Mouse (Mus musculus) intestine, postnatal 0 days (tissue): ENCODE data around the gene Dnah17. TPM values are rescaled to one million over a fixed set of nuclear protein-coding genes. Genes with fewer than 3 reads are reported as not detected.
A peak's percentile ranks its signal among the peaks of the same experiment; 100 is the strongest.

Experiments
- ATAC-seq: fragments of 200-750 bp; cut with Nextera tagmentation; 2 replicates; pipeline ENCODE4 v1.8.0; 2017; ENCODE audit warnings: mild to moderate bottlenecking, moderate TSS enrichment, moderate library complexity
- H3K27ac ChIP-seq: fragments of 300-500 bp; sonication (generic); 2 replicates; pipeline ENCODE4 v1.5.1; 2014; ENCODE audit warnings: mild to moderate bottlenecking, low read depth, low read length, moderate library complexity
- H3K27me3 ChIP-seq: fragments of 300-500 bp; sonication (generic); replicated peaks from 2 replicates; pipeline ENCODE4 v1.6.1; 2014; ENCODE audit warnings: low read length, mixed read lengths; ENCODE audit not compliant: control insufficient read depth, insufficient read depth
- H3K36me3 ChIP-seq: fragments of 300-500 bp; sonication (generic); 2 replicates; pipeline ENCODE4 v1.6.1; 2014; ENCODE audit warnings: mild to moderate bottlenecking, moderate library complexity; ENCODE audit not compliant: control insufficient read depth, insufficient read depth
- H3K4me1 ChIP-seq: fragments of 300-500 bp; sonication (generic); replicated peaks from 2 replicates; pipeline ENCODE4 v1.6.1; 2014; ENCODE audit warnings: antibody characterized with exemption, low read length, mixed read lengths; ENCODE audit not compliant: control insufficient read depth, insufficient read depth
- H3K4me2 ChIP-seq: fragments of 300-500 bp; sonication (generic); replicated peaks from 2 replicates; pipeline ENCODE4 v1.6.1; 2014; ENCODE audit warnings: low read depth, mild to moderate bottlenecking, moderate library complexity
- H3K4me3 ChIP-seq: fragments of 300-500 bp; sonication (generic); 2 replicates; pipeline ENCODE4 v1.5.1; 2014; ENCODE audit warnings: low read depth, low read length
- H3K9ac ChIP-seq: fragments of 300-500 bp; sonication (generic); 2 replicates; pipeline ENCODE4 v1.6.1; 2014; ENCODE audit warnings: mild to moderate bottlenecking, low read depth, low read length
- H3K9me3 ChIP-seq: fragments of 300-500 bp; sonication (generic); 2 replicates; pipeline ENCODE4 v1.6.1; 2016; ENCODE audit warnings: mixed run types; ENCODE audit not compliant: control insufficient read depth
- CTCF ChIP-seq: sonication (generic); IDR thresholded peaks from 2 replicates; pipeline ENCODE4 v1.5.1; 2016; ENCODE audit warnings: low read depth, mild to moderate bottlenecking, control low read depth, antibody characterized with exemption, moderate library complexity
- WGBS: fragments of 180-500 bp; shearing (Covaris S2); extraction: QIAGEN DNeasy Blood & Tissue Kit; methylation state at CpG from one replicate; pipeline ENCODE4 v1.1.7; 2014; 5-methylcytosine and 5-hydroxymethylcytosine counted together
- polyA plus RNA-seq: library from polyadenylated mRNA; unstranded; fragments of >200 nt; fragmentation: Nextera tagmentation; extraction: Ambion mirVana; gene quantifications from 2 replicates; pipeline ENCODE4 v1.2.1, GENCODE M21; 2015

The Dnah17 gene
- polyA plus RNA-seq, 1 experiment from 2014 or later: 0.03 TPM

DNA sequence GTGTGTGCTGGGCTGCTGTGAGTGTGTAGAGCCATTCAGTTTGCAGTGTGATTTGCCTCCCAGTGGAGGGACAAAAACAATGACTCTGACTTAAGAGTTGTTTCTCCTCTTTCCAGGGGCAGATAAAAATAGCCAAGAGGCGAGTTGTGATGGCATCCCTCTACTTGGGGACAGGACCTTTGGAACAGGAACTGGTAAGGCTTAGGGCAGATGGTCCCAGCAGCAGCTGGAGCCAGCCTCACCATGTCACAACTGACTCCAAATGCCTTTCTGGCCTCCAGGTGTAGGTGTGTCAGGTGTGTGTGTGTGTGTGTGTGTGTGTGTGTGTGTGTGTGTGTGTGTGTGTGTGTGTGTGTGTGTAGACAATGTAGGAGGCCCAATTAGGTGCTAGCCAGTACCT lies 130.4 kb downstream of the Dnah17 start:
- 45% methylated on average over 1 of the region's 1 CpGs for WGBS

DNA sequence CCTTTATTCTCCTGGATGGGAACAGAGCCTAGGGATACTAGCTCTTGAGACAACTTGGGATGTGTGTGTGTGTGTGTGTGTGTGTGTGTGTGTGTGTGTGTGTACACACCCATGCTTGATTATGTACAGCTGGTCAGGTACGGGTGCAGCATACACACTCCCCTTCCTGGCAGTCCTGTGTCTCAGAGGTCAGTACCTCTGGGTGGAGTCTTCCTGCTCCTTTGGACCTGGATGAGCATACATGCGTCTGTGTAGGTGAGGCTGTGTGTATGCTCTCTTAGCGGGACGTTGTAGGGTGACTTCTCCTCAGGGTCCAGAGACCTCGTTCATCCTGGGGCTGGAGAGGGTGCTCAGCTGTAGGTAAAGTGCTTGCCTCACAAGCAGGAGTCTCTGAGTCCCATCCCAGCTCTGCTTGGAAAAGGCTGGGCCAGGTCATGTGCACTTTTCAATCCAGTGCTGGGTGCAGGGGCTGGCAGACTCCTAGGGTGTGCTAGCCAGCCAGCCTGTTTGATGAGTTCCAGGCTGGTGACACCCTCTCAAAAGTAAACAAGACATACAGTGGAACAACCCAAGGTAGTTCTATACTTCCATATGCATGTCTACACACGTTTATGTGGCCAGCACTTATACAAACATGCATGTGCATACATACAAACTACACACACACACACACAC lies 131.0 kb downstream of the Dnah17 start:
- peaks cover 14% of the 10 kb centered on the region for H3K4me1 ChIP-seq
- peak overlapping the region; percentile 54 for H3K27ac ChIP-seq
- peaks cover 52% of the 10 kb centered on the region for H3K36me3 ChIP-seq
- WGBS: 31% methylated on average over 6 of the region's 6 CpGs
- TF ChIP-seq CTCF: no peak
- no peak overlapping the region for H3K4me2 ChIP-seq
- H3K9ac ChIP-seq: no peak overlapping the region
- no peaks in the 10 kb centered on the region for H3K27me3 ChIP-seq
- no peaks in the 10 kb centered on the region for H3K9me3 ChIP-seq
- no peak overlapping the region for H3K4me3 ChIP-seq
- peak; percentile 53; the same call in 1 of the 2 replicates for ATAC-seq

More for the DNA sequence above, 130.4 kb downstream of the Dnah17 start:
- no peaks in the 10 kb centered on the region for H3K27me3 ChIP-seq
- no peak for ATAC-seq
- H3K36me3 ChIP-seq: peaks cover 58% of the 10 kb centered on the region
- no peak overlapping the region for H3K4me2 ChIP-seq
- TF ChIP-seq CTCF: no peak
- no peak overlapping the region for H3K4me3 ChIP-seq
- H3K9me3 ChIP-seq: no peaks in the 10 kb centered on the region
- no peak overlapping the region for H3K9ac ChIP-seq
- H3K27ac ChIP-seq: peak overlapping the region; percentile 54
- peaks cover 7% of the 10 kb centered on the region for H3K4me1 ChIP-seq

DNA sequence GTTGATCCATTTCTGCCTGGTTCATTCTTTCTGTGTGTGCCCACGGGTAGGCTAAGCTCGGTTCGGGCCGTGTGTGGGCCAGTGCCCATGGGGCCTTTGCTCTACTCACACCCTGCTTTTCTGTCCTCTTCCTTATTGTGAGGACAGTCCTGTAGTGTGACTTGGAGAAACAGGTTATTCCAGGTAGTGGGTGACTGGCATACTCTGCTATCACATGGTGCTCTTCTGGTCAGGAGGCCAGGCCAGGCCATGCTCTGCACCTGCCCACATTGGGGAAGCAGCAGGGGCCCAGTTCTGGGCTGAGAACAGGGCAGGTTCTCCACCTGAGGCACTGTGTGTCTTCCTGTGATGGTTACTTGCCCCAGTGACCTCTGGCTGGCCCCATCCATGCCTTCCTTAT lies 132.1 kb downstream of the Dnah17 start:
- TF ChIP-seq CTCF: no peak
- H3K27ac ChIP-seq: peak overlapping the region; percentile 30
- H3K4me1 ChIP-seq: peaks cover 22% of the 10 kb centered on the region
- H3K4me2 ChIP-seq: no peak overlapping the region
- H3K36me3 ChIP-seq: peaks cover 41% of the 10 kb centered on the region
- no peak overlapping the region for H3K4me3 ChIP-seq
- H3K9ac ChIP-seq: no peak overlapping the region
- WGBS: 49% methylated on average over 4 of the region's 4 CpGs
- no peaks in the 10 kb centered on the region for H3K9me3 ChIP-seq
- no peaks in the 10 kb centered on the region for H3K27me3 ChIP-seq
- ATAC-seq: peak; percentile 54

DNA sequence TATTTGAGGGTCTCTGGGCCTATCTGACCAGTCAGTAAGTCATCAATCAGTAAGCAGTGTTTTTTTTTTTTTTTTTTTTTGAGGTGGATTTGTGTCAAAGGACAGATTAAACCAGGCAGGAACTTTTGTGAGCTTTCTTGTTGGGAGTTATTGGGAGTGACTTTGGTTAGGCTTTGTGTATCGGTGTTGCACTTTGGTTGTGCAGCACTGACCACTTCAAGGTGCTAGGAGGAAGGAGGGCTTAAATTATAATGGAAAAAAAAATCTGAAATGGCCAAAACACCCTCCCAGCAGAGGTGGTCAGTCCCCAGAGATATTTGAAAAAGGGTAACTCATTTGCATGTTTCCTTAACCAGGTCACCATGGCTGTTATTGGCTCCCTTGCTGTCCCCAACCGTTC lies 133.3 kb downstream of the Dnah17 start:
- ATAC-seq: no peak
- Histone ChIP-seq H3K9ac (no peak overlapping the region), H3K27me3 (no peaks in the 10 kb centered on the region), H3K4me2 (no peak overlapping the region), H3K4me3 (no peak overlapping the region), H3K36me3 (peaks cover 29% of the 10 kb centered on the region), H3K9me3 (no peaks in the 10 kb centered on the region), H3K4me1 (peaks cover 30% of the 10 kb centered on the region), H3K27ac (no peak overlapping the region)
- no peak for TF ChIP-seq CTCF
- WGBS: 87% methylated on average over 2 of the region's 2 CpGs

DNA sequence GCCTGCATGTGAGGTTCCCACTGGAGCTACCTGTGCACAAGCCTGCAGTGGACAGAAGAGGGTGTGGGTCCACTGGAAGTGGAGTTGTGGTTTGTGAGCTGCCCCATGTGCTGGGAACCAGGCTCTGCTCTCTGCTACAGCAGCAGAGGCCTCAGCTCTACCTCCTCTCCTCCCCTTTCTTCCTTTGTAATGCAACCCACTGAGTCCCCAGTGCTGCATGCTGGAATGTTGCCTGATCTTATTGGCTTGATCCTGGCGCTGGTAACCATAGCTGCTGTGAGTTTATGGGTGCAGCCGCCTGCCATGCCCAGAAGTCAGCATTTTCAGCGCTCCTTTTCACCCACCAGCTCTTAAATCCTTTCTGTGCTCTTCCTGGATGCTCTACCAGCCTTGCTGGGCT lies 134.4 kb downstream of the Dnah17 start:
- Histone ChIP-seq H3K9ac (no peak overlapping the region), H3K27me3 (no peaks in the 10 kb centered on the region), H3K9me3 (no peaks in the 10 kb centered on the region), H3K4me3 (no peak overlapping the region), H3K36me3 (peaks cover 19% of the 10 kb centered on the region; the same call in 1 of the 2 replicates), H3K4me1 (peaks cover 30% of the 10 kb centered on the region), H3K4me2 (no peak overlapping the region), H3K27ac (no peak overlapping the region)
- WGBS: 65% methylated on average over 3 of the region's 3 CpGs
- no peak for ATAC-seq
- no peak for TF ChIP-seq CTCF

DNA sequence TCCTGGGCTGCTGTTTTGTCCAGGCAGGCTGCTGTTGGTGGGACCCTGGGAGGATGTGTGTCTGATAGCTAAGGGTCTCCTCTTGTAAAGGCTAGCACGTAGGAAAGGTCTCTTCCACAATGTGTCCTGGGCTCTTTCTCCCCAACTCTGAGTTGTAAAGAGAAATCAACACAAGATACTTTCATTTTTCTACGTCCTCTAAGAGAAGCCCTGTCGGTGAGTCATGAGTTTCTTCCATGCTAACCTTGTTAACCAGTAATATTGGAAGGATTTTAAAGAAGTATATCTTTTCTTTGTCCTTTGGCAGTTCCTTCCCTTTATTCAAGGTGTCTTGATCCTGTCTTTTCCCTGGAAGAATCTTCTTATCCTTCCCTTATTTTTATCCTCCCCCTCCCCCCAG lies 134.8 kb downstream of the Dnah17 start:
- H3K4me1 ChIP-seq: peaks cover 30% of the 10 kb centered on the region
- 0 out of 2 replicates have a peak, but pooled peaks cover 15% of the 10 kb centered on the region for H3K36me3 ChIP-seq
- H3K9me3 ChIP-seq: no peaks in the 10 kb centered on the region
- 37% methylated on average over 3 of the region's 3 CpGs for WGBS
- H3K27me3 ChIP-seq: no peaks in the 10 kb centered on the region
- no peak overlapping the region for H3K4me3 ChIP-seq
- no peak overlapping the region for H3K9ac ChIP-seq
- TF ChIP-seq CTCF: no peak
- no peak overlapping the region; the same call in 1 of the 2 replicates for H3K27ac ChIP-seq
- H3K4me2 ChIP-seq: no peak overlapping the region
- no peak for ATAC-seq
